Mouse (Mus musculus) neural tube, embryonic 11.5 days (tissue): ENCODE measurements around the gene Krt80. TPM values are rescaled to one million over a fixed set of nuclear protein-coding genes. Genes with fewer than 3 reads are reported as not detected.

Experiments
- ATAC-seq: fragments of 200-750 bp; cut with Nextera tagmentation; 2 replicates; pipeline ENCODE4 v1.8.0; 2017; ENCODE audit warnings: moderate number of reproducible peaks, mild to moderate bottlenecking, moderate TSS enrichment, moderate library complexity; ENCODE audit not compliant: insufficient read depth, low FRiP score, low TSS enrichment
- DNase-seq: peaks from one replicate; pipeline ENCODE4 v3.0.0-alpha.2; 2015; ENCODE audit warnings: low spot score
- H3K27ac ChIP-seq: fragments of 300-500 bp; sonication (generic); 2 replicates; pipeline ENCODE4 v1.5.1; 2014; ENCODE audit warnings: low read depth, mild to moderate bottlenecking, low read length
- H3K27me3 ChIP-seq: fragments of 300-500 bp; sonication (generic); 2 replicates; pipeline ENCODE4 v1.6.1; 2014; ENCODE audit warnings: mild to moderate bottlenecking, low read length, mixed read lengths; ENCODE audit not compliant: control insufficient read depth, insufficient read depth
- H3K36me3 ChIP-seq: fragments of 300-500 bp; sonication (generic); 2 replicates; pipeline ENCODE4 v1.6.1; 2014; ENCODE audit warnings: mild to moderate bottlenecking, low read length, moderate library complexity, mixed read lengths; ENCODE audit not compliant: control insufficient read depth, insufficient read depth
- H3K4me1 ChIP-seq: fragments of 300-500 bp; sonication (generic); 2 replicates; pipeline ENCODE4 v1.6.1; 2014; ENCODE audit warnings: low read length, mixed read lengths; ENCODE audit not compliant: control insufficient read depth, insufficient read depth
- H3K4me2 ChIP-seq: fragments of 300-500 bp; sonication (generic); 2 replicates; pipeline ENCODE4 v1.6.1; 2014; ENCODE audit warnings: low read depth, mild to moderate bottlenecking, moderate library complexity
- H3K4me3 ChIP-seq: fragments of 300-500 bp; sonication (generic); 2 replicates; pipeline ENCODE4 v1.5.1; 2014; ENCODE audit warnings: low read depth, low read length
- H3K9ac ChIP-seq: fragments of 300-500 bp; sonication (generic); 2 replicates; pipeline ENCODE4 v1.6.1; 2014; ENCODE audit warnings: mild to moderate bottlenecking, low read length
- H3K9me3 ChIP-seq: fragments of 300-500 bp; sonication (generic); 2 replicates; pipeline ENCODE4 v1.6.1; 2016; ENCODE audit warnings: low read length; ENCODE audit not compliant: control insufficient read depth
- WGBS: fragments of 180-500 bp; shearing (Covaris S2); extraction: QIAGEN DNeasy Blood & Tissue Kit; methylation state at CpG from one replicate; pipeline ENCODE4 v1.1.7; 2014; 5-methylcytosine and 5-hydroxymethylcytosine counted together
- polyA plus RNA-seq: library from polyadenylated mRNA; unstranded; fragments of >200 nt; fragmentation: Nextera tagmentation; extraction: Ambion mirVana; gene quantifications from 2 replicates; pipeline ENCODE4 v1.2.1, GENCODE M21; 2014

Krt80 gene
- polyA plus RNA-seq, 1 experiment from 2014 or later, result not detected

GRCm38 (mm10) chr15:101318889-101319765, 50.8 kb downstream of the Krt80 start:
- Histone ChIP-seq H3K9ac (no peak overlapping the region), H3K27ac (no peak overlapping the region), H3K4me3 (no peak overlapping the region), H3K27me3 (no peaks in the 10 kb centered on the region), H3K9me3 (no peaks in the 10 kb centered on the region), H3K4me2 (no peak overlapping the region), H3K36me3 (no peaks in the 10 kb centered on the region), H3K4me1 (no peaks in the 10 kb centered on the region)
- DNase-seq (no peak), ATAC-seq (no peak)
- WGBS, result 64% methylated on average over 14 of the region's 14 CpGs

DNA sequence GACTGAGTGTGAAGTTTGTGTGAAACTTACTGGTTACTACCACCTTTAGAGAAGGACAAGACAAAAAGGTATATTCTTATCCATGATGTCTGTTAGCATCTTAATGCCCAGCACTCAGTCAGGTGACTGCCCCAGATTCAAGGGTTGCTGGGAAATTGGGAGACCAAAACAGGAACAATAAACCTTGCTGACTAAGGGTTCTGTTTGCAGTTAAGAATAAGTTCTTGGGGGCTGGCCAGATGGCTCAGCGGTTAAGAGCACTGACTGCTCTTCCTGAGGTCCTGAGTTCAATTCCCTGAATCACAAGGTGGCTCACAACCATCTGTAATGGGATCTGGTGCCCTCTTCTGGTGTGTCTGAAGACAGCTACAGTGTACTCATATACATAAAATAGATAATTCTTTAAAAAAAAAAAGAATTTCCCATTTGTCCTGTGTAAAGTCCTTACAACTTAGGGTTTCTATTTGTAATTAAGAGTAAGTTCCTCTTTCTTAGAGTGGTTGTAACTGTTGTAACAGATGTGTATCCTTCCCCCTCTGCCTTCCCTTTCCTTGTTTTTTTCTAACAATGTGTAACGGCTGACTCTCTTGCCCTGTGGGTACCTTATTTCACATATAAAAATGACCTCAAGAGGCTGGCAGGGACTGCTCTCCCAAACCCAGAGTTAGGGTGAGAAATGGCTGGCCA, 52.0 kb downstream of the Krt80 start:
- Histone ChIP-seq H3K9ac (no peak overlapping the region), H3K27ac (no peak overlapping the region), H3K36me3 (no peaks in the 10 kb centered on the region), H3K4me1 (no peaks in the 10 kb centered on the region), H3K27me3 (no peaks in the 10 kb centered on the region), H3K4me3 (no peak overlapping the region), H3K4me2 (no peak overlapping the region), H3K9me3 (no peaks in the 10 kb centered on the region)
- DNase-seq (no peak), ATAC-seq (no peak)
- WGBS, result 83% methylated on average over 2 of the region's 2 CpGs

DNA sequence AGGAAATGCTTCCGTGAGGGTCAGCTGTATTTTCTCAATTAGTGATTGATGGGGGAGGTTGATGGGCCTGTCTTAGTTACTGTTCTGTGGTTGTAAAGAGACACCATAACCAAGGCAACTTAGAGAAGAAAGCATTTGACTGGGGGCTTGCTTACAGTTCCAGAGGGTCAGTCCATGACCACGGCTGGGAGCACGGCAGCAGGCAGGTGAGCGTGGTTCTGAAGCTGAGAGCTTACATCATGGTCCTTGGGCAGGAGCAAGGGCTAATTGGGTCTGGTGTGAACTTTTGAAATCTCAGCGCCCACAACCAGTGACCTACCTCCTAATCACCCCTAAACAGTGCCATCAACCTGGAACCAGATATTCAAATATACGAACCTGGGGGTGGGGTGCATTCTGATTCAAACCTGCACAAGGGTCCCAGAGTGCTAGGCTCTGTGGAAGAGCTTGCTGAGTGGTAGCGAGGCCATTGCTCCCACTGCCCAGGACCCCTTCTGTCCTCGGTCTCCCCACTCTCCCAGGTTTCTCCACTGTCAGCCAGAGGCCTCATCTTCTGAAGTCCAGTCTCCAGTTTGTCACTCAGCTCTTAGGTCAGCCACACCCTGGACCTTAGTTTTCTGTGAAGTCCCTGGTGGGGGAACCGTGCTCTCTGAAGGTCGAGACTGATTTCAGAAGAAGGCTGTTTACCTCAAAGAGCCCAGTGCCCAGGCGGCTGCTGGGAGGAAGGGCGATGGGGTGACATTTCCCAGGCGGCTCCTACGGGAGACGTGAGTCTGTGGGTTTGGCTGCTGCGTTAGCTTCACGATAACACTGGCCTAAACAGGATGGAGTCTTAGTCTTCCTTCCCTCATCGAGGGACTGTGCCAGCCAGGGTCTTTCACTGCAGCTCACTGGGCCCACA, 52.8 kb downstream of the Krt80 start:
- Histone ChIP-seq H3K9ac (no peak overlapping the region), H3K4me2 (no peak overlapping the region), H3K27ac (no peak overlapping the region), H3K4me3 (no peak overlapping the region), H3K4me1 (no peaks in the 10 kb centered on the region), H3K9me3 (no peaks in the 10 kb centered on the region), H3K27me3 (no peaks in the 10 kb centered on the region), H3K36me3 (no peaks in the 10 kb centered on the region)
- 79% methylated on average over 18 of the region's 18 CpGs for WGBS
- DNase-seq (no peak), ATAC-seq (no peak)

DNA sequence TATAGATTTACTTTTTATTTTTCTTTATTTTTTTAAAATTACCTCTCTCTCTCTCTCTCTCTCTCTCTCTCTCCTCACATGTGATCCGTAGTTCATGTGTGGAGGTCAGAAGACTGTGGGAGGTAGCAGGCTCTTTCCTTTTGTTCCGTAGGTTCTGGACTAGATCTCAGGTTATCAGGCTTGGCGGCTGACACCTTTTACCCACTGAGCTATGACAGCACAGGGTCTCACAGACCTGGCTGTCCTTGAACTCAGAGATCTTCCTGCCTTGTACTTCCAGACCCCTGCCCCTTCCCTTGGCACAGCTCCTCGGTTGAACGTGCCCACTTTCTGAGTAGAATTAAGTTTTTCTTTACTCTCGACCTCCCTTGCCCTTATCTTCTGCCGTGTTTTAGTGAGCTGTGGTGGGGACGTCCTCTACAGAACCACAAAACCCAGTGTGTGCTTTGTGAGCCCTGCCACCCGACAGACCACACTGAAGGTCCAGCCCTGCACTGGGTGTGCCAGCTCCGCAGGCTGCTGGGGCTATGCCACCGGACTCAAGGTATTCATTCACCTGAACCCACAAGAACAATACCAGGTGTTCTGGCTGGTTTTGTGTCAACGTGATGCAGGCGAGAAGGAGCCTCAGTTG, 53.6 kb downstream of the Krt80 start:
- Histone ChIP-seq H3K36me3 (no peaks in the 10 kb centered on the region), H3K4me1 (no peaks in the 10 kb centered on the region), H3K4me2 (no peak overlapping the region), H3K9ac (no peak overlapping the region), H3K4me3 (no peak overlapping the region), H3K9me3 (no peaks in the 10 kb centered on the region), H3K27me3 (no peaks in the 10 kb centered on the region), H3K27ac (no peak overlapping the region)
- 66% methylated on average over 13 of the region's 13 CpGs for WGBS
- no peak for DNase-seq
- ATAC-seq, result no peak

GRCm38 (mm10) chr15:101315832-101316231, 54.1 kb downstream of the Krt80 start:
- peak; percentile 88 for DNase-seq
- H3K4me1 ChIP-seq, result no peaks in the 10 kb centered on the region
- H3K4me2 ChIP-seq, result no peak overlapping the region; the same call in 1 of the 2 replicates
- H3K4me3 ChIP-seq, result no peak overlapping the region
- no peak overlapping the region for H3K9ac ChIP-seq
- no peak overlapping the region for H3K27ac ChIP-seq
- H3K36me3 ChIP-seq, result no peaks in the 10 kb centered on the region
- no peaks in the 10 kb centered on the region for H3K9me3 ChIP-seq
- ATAC-seq, result peak; percentile 81
- no peaks in the 10 kb centered on the region for H3K27me3 ChIP-seq
- 6% methylated on average over 11 of the region's 11 CpGs for WGBS

- H3K9ac ChIP-seq, result no peak overlapping the region
- no peak for ATAC-seq
- H3K27ac ChIP-seq, result no peak overlapping the region
- DNase-seq, result no peak
- H3K4me1 ChIP-seq, result no peaks in the 10 kb centered on the region
- H3K4me3 ChIP-seq, result no peak overlapping the region
- no peak overlapping the region for H3K4me2 ChIP-seq
- no peaks in the 10 kb centered on the region for H3K36me3 ChIP-seq
- 88% methylated on average over 4 of the region's 4 CpGs for WGBS
- no peaks in the 10 kb centered on the region for H3K9me3 ChIP-seq
- H3K27me3 ChIP-seq, result no peaks in the 10 kb centered on the region
Observed at GRCm38 (mm10) chr15:101315378-101315777, 54.6 kb downstream of the Krt80 start.

DNA sequence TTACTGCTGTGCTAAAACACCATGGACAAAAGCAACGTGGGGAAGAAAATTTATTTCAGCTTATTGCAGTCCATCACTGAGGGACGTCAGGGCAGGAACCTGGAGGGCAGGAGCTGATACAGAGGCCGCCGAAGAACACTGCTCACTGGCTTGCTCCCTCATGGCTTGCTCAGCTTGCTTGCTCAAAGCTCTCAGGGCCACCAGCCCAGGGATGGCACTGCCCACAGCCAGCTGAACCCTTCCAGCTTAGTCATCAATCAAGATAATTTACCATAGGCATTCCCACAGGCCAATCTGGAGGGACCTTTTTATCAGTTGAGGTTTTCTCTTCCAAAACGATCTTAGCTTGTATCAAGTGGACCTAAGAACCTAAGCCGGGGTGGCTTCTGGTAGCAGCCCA, 58.0 kb downstream of the Krt80 start:
- Histone ChIP-seq H3K4me3 (no peak overlapping the region), H3K9ac (no peak overlapping the region), H3K27me3 (no peaks in the 10 kb centered on the region), H3K4me2 (no peak overlapping the region), H3K36me3 (no peaks in the 10 kb centered on the region), H3K9me3 (no peaks in the 10 kb centered on the region), H3K4me1 (no peaks in the 10 kb centered on the region), H3K27ac (no peak overlapping the region)
- ATAC-seq (no peak), DNase-seq (no peak)
- WGBS, result 78% methylated on average over 6 of the region's 6 CpGs

GRCm38 (mm10) chr15:101311087-101311770, 58.7 kb downstream of the Krt80 start:
- DNase-seq, result no peak
- no peak overlapping the region for H3K4me3 ChIP-seq
- no peak for ATAC-seq
- 64% methylated on average over 14 of the region's 15 CpGs for WGBS
- no peaks in the 10 kb centered on the region for H3K27me3 ChIP-seq
- H3K36me3 ChIP-seq, result no peaks in the 10 kb centered on the region
- H3K4me2 ChIP-seq, result no peak overlapping the region
- no peaks in the 10 kb centered on the region for H3K9me3 ChIP-seq
- no peak overlapping the region for H3K27ac ChIP-seq
- no peaks in the 10 kb centered on the region for H3K4me1 ChIP-seq
- no peak overlapping the region for H3K9ac ChIP-seq
